Mouse (Mus musculus) T-helper 2 cell (primary cell): ENCODE measurements around the gene Lipe.

Source experiments
- in situ Hi-C: fragments of 300-600 bp; cut with MboI, MseI; formaldehyde crosslinking; loops from one replicate; pipeline ENCODE4 v1.15.1; 2025; ENCODE audit warnings: high pct_unique_total_duplicates

Lipe gene

DNA sequence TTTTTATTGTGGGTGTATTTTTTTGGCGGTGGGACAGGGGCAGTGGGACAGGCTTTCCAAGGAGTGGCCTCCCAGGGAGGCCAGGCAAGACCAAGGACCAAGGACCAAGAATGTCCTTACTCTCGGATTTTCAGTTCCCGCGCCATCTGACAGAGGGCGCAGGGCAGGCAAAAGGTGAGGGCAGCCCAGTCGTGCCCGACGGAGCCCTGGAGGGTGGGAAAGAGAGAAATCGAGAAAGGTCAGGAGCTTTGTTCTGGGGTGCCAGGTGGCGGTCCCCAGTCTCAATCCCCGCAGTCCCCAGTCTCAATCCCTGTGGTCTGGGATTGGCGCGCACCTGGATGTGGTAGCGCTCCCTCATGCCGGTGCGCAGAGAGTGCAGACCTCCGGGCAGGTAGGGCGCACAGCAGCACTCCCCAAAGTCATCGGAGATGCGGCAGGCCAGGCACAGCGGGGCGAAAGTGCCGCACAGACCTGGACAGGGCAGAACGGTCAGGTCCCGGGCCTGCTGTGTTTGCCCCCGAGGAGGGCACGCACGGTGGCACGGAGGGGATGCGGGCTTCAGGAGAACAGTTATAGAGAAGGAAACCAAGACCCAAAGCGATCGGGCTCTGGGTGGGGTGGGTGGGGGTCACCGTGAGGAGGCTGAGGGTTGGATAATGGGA is 30.7 kb downstream of the Lipe start:
- in situ Hi-C loops, result no loop called here

DNA sequence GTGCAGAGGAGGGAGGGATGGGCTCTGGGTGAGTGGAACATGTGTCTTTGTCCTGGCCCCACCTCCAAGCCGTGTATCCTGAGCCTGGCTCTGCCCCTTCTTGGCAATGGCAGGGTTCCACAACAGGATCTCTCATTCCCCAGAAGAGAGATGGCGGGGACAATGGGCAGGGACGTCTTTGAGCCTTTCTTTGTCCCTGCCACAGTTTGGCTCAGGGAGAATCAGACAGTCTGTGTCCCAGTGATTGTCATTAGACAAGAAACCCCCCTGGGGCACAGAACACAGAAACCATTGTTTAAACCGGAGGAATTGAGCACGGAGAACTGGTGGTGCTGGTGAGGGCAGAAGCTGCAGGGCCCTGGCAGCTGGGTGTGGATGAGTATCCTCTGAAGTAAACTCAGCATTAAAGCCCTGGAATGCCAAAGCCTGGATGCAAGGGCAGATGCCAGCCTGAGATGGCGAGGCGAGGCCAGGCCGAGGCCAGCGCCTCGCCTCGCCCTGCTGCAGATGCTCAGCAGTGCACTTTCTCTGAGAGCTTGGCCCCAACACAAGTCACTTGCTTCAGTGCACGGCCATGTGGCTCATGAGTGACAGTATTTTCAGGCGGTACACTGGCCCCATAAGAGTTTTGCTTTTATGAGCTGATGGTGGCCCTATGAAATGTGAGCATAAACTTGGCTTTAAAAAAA is 32.4 kb downstream of the Lipe start:
- in situ Hi-C loops, result no loop called here

DNA sequence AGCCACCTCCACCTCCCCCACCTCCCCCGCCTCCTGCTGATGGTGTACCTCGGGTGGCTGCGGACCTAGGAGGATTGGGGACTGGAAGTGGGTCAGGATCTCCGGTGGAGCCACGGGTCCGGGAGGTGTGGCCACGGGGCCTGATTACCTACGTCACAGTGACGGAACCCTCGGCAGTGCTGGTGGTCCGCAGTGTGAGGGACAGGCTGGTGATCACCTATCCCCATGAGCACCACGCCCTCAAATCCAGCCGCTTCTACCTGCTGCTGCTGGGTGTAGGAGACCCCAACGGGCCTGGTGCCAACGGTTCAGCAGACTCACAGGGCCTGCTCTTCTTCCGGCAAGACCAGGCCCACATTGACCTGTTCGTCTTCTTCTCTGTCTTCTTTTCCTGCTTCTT is 34.9 kb downstream of the Lipe start:
- in situ Hi-C loops, result loop anchor here (5.0 kb wide), 1 partner anchor 36 kb away; no protein-coding TSS in a partner anchor

GRCm38 (mm10) chr7:25363151-25363550 is 35.4 kb downstream of the Lipe start:
- in situ Hi-C loops, result loop anchor here (5.0 kb wide), 1 partner anchor 36 kb away; no protein-coding TSS in a partner anchor

DNA sequence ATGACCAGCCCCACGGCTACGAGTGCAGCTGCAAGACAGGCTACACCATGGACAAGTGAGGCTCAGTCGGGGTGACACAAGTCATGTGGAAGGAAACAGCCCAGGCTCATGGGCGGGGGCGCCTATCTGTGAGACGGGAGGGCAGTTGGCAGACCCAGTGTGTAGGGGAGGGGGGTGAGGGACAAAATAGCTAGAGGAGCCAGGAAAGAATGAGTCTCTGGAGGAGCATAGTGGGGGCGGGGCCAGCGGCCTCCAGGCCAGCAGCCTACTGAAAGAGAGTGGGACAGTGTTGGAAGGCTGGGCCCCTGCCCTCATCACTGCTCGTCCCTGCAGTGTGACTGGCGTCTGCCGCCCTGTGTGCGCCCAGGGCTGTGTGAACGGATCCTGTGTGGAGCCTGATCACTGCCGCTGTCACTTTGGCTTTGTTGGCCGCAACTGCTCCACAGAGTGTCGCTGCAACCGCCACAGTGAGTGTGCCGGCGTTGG is 39.7 kb downstream of the Lipe start:
- in situ Hi-C loops, result loop anchor here (10.0 kb wide), 1 partner anchor 704 kb away; no protein-coding TSS in a partner anchor

- in situ Hi-C loops, result no loop called here
Measured at GRCm38 (mm10) chr7:25348861-25349260, 49.6 kb downstream of the Lipe start.

DNA sequence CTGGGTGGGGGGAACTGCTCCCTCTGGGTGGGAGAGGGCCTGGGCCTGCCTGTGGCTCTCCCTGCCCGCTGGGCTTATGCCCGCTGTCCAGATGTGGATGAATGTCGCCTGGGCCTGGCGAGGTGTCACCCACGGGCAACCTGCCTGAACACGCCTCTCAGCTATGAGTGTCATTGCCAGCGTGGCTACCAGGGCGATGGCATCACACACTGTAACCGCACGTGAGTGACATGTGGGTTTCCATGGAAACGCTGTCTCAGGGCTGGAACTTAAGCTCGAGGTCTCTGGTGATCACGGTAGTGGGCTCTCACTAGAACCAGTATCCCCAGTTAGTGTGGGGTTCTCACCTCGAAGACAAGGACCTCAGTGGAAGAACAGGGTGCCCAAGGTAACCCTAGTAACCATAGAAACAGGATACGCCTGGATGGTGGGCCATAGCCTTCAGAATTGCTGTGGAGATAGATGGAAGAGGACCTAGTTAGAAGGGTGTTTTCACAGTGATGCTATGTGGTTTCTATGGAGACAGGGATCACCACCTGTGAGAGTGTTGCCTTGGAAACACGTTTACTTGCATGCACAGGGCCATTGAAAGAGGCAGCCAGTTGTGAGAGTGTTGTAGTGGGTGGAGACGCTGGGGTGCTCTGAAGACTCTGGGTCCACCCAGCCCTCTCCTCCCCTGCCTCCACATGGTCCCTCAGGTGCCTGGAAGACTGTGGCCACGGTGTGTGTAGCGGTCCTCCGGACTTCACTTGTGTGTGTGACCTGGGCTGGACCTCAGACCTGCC is 57.3 kb downstream of the Lipe start:
- in situ Hi-C loops, result no loop called here

GRCm38 (mm10) chr7:25339329-25339728 is 59.2 kb downstream of the Lipe start:
- in situ Hi-C loops, result loop anchor here (10.0 kb wide), 1 partner anchor 225 kb away; no protein-coding TSS in a partner anchor

GRCm38 (mm10) chr7:25334472-25334871 is 64.0 kb downstream of the Lipe start:
- in situ Hi-C loops, result loop anchor here (10.0 kb wide), 1 partner anchor 230 kb away; no protein-coding TSS in a partner anchor

DNA sequence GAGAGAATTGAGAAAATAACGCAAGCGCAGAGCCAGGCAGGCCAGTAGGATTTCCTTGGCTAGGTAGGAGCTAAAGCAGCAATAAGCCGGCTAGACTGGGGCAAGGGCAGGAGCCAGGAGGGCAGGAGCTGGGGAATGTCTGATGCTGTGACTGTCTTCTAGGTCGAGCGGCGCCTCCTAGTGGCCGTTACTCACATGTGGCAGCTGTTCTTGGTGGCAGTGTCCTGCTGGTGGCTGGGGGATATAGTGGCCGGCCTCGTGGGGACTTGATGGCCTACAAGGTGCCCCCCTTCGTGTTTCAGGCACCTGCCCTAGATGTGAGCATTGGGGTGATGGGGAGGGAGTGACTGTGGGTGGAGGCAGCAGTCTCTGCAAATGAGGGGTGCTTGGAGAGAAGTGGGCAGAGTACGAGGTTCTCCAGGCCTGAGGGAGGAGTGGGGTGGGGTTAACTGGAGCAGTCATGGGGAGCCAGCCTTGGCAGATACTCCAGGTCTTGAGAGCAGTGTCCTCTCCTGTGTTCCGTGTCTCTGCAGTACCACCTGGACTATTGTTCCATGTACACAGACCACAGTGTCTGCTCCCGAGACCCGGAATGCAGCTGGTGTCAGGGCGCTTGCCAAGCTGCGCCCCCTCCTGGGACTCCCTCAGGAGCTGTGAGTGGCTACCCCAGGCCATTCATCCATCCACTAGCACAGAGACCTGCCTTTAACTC is 64.8 kb downstream of the Lipe start:
- in situ Hi-C loops, result loop anchor here (10.0 kb wide), 1 partner anchor 231 kb away; no protein-coding TSS in a partner anchor
